Mouse (Mus musculus) fibroblast of lung, adult 2 months (primary cell): ENCODE measurements around the gene Tjp3.

Experiments
- DNase-seq: peaks from one replicate; pipeline ENCODE4 v3.0.0-alpha.2; 2011; ENCODE audit warnings: low read depth

The Tjp3 gene

DNA sequence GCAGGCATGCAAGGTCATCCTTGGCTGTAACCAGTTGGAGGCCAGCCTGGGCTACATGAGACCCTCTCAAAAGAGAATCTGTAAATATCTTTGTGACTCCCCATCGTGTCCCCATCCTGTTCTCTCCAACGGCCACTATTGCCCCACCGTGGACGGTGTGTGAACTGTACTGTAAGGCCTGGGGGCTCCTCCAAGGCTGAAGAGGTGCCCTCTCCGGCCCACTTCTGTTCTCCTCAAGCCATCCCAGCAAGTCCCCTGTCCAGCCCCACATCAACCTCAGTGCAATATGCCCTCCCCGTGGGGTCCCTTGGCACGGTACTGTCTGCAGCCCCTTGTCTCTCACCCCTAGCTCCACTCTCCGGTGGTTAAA is 27.9 kb upstream of the Tjp3 start:
- DNase-seq: no peak

DNA sequence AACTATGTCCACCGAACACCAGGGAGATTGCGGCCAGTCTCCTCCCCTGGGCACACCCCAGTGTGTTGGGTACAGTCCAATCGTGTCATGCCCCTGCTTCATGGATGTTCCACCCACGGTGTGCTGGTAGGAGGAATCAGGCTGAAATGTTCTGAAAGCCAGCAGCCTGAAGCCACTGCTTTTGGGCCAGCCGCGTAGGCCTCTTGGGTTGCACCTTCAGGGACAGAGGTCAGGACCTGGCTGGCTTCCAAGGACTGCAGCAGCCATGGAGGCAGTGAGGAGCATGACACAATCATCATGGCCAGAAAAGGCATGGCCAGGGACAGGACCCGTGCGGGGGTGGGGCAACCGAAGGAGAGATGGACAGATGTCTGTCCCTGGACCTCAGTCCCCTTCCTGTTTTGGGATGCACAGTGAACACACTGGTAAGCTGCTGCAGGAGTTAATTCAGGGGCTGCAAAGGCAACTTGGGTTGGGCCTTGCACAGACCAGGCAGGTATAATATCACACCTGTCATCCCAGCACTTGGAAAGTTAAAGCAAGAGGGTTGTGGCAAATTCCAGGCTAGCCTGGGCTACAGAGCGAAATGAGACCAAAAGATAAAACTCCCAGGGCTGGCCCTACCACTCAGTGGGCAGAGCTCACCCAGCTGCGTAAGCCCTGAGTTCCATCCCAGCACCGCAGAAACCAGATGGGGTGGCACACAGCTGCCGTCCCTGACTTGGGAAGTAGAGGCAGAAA is 27.4 kb upstream of the Tjp3 start:
- no peak for DNase-seq

DNA sequence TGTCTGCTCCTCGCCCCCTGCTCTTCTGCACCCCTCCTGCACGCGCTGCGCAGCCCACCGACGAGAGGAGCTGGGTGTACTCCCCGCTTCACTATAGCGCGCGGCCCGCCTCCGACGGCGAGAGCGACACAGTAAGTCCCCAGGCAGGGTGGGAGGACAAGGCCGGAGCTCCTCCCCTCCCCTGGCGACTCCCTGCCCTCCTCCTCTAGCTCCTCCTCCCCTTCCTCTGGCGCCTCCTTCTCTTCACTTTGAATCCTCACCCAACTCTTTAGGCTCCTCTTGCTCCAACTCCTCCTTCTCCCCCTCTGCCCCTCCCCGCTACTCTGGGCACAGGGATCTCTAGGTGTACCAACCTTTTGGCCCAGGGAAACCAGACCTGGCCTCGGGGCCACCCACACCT is 25.9 kb upstream of the Tjp3 start:
- no peak for DNase-seq

DNA sequence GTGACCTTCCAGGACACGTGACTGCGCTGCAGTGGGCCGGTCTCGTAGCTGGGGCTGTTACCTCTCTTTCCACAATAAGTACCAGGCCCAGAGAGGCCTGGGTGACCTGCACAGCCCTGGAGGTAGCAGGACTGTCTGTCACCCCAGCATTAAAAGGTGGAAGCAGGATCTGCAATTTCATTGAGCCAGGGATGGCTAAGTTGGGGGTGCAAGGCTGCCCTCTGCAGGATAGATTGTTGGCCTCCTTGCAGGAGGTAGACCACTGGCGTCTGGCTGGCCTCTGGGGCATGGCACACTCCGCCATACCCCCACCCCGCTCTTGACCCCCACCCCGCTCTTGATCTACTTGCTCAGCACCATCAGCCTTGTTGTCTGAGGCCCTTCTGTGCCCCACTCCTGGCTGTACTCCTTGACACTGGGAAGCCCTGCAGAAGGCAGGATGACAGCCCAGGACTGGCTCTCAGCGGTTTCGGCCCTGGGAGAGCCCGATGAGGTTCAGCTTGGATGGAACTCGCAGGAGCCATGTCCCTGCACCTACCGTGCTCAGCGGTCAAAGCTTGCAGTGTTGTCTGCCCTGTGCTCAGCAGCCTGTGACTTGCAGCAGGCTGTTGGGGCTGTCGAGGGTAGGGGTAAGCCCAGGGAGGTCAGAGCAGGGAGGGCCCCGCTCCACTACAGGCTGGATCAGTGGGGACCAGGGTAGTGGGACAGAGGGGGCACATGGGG is 25.1 kb upstream of the Tjp3 start:
- DNase-seq: no peak

DNA sequence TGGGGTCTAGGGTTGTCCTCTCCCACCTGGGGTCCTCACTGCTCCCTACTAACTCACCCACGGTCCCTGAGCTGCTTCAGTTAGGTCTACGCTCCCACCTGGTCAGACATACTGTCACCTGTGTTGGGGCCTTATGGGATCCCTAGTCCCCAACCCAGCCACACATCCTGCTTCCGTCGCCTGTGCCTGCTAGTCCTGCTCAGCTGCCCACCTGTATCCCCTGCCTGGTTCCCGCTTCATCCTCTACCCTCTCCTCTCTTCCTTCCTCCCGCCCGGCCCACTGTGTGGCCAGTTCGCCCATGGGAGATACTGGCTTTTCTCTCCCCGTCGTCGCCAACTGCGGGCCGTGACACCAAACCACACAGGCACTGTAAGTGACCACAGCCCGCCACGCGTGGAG is 24.2 kb upstream of the Tjp3 start:
- DNase-seq: no peak

DNA sequence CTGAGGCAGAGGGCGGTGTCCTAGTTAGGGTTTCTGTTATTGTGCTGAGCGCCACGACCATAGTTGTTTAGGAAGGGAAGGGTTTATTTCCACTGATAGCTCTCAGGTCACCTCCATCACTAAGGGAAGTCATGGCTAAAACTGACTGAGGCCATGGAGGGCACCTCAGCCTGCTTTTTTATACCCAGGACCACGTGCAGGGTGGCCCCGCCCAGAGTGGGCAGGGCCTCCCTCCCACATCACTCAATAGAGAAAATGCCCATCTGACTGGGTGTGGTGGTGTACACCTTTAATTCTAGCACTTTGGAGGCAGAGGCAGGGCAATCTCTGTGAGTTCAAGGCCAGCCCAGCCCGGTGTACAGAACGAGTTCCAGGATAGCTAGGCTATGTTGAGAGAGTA is 22.8 kb upstream of the Tjp3 start:
- DNase-seq: no peak

DNA sequence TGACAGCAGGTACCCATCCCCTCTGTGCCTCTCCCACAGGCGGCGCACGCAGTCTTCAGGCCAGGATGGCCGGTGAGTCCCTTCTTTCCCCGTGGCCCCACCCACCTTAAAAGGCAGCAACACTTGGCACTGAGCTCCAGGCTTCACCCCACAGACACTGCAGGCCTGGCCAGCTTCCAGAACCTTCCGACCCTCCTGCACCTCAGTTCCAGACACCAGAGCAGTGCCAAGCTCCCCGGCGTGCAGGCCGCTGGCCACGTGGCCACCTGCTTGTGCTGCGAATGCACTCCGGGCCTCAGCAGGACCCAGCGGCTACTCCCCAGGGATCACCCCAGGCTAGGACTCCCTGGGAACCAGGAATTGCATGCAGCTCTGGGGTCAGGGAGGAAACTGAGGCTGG is 22.2 kb upstream of the Tjp3 start:
- no peak for DNase-seq

DNA sequence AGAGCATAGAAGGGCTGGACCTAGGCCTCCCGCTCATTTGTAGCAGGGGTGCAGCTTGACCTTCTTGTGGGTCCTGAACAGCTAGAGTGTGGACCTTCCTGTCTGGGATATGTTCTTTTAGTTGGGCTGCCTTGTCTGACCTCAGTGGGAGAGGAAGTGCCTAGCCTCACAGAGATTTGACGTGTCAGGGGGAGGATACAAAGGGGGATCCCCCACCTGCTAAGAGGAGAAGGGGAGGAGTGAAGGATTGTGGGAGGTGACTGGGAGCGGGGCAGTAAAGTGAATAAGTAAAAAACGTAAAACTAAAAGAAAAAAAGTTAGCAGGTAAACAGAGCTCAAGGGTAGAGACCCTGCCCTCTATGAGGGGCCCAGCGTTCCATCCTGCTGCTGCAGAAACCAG is 18.2 kb upstream of the Tjp3 start:
- no peak for DNase-seq

DNA sequence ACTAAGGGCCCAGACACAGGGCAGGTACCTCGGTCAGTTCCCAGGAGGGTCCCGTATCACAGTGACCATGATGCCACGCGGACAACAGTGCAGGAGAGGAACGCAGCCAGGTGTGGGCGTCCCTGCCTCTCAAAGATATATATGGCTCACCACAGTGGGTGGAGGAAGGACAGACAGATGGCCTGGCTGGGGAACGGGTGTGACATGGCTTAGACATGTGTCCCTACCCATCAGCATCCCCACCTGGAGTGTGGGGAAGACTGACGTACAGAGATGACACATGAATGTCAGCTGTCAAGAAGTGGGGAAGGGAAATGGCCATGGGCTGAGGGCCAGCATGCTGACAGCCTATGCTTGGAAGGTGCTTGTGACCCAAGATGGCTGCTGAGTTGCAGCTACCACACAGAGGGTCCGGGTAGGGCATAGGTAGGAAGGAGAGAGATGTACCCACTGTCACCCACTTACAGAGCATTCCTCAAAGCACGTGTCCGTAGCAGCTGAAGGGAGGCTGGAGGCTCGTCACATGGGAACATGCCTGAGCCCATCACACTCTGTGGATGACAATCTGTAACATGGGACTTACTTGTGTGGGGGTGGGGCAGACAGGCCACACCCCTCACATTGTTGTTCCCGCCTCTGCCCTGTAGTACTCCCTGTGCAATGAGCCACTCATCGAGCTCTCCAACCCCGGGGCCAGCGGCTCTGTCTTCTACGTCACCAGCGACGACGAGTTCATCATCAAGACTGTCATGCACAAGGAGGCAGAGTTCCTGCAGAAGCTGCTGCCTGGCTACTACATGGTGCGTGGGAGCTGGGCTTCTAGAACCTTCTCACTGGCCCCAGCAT is 15.7 kb upstream of the Tjp3 start:
- no peak for DNase-seq

DNA sequence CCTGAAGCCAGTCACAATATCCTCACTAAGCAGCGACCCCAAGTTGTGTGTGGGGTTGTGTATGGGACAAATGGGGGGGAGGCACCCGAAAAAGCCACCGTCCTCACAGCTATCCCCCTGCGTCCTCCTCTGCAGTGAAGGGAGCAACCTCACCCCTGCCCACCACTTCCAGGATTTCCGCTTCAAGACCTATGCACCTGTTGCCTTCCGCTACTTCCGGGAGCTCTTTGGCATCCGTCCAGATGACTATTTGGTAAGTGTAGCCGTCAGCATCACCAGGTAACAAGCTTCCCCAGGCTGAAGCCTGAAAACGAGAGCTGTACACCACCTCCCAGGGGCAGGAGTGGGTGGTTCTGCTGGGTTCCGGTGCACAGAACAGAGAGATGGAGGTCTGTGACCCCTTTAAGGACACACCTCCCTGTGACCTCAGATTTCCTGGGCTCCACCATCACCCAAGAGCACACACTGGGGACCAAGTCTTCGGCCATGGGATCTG is 14.8 kb upstream of the Tjp3 start:
- no peak for DNase-seq

DNA sequence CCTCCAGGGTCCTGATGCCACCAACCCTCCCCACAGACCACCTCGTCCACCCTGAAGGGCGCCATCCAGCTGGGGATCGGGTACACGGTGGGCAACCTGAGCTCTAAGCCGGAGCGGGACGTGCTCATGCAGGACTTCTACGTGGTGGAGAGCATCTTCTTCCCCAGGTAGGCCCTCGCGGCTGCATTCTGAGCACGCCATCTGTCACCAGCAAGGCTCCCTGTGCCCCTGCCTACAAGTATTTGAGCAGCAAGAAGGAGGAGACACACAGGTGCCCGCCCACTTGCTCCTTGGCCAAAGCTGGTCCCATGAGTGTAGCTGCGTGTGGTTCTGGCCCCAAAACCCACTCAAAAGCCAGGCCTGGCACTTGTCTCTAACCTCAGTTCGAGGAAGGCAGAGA is 14.3 kb upstream of the Tjp3 start:
- DNase-seq: no peak

DNA sequence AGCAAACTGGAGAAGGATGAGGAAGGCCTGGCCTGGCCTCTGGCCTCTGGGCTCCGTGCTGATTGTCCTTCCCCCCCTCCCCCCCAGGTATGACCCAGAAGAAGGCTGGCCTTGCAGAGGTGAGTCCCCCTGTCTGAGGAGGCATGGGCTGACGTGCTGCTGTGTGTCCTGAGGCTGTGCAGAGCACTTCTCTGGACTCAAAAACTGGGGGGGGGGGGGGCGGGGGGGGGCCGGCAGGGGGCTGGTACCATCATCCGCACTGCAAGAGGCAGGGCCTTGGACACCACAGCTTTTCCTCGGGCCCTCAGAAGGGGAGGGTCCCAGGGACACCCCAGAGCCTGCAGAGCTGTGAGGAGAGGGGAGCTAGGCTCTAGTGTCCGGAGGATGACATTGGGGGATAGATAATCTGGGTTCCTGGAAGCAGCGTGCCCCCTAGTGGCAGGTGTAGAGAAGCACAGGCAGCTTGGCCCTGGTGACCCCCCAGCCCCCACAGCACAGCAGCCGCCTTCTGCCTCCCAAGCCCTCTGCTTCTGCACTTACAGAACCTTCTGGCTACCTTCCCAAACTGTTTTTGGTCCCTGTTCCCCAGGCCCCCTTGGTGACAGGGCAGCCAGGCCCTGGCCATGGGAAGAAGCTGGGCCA is 13.3 kb upstream of the Tjp3 start:
- no peak for DNase-seq

DNA sequence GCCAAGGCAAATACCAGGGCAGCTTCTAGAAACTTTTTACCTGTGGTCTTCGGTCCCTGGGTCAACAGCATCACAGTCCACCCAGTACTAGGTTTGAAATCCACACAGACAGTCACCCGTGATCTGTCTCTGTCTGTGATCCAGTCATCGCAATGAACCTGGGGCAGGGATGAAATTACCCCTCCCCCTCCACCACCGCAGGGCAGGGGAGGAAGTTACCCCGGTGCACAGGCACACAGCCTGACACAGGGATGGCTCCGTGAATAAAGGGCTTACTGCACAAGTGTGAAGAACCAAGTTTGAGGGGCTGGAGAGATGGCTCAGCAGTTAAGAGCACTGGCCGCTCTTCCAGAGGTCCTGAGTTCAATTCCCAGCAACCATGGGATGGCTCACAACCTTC is 12.4 kb upstream of the Tjp3 start:
- no peak for DNase-seq

DNA sequence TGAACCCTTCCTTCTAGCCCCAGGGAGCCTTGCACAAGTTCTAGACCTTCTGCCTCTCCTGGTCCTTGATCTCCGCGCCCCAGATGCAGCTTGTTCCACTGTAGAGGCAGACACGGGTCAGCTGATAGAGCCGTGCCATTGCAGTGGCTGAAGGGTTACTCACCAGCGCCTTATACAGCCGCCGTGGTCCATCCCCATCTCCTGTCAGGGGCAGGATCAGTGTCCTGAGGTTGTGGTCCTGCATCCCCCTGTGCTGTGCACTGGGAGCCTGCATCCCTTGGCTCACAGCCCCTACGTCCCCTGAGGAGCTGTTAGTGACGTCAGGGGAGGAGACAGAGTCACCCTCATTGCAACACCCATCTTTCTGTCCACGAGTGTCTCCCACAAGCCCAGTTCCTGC is 11.9 kb upstream of the Tjp3 start:
- DNase-seq: no peak

DNA sequence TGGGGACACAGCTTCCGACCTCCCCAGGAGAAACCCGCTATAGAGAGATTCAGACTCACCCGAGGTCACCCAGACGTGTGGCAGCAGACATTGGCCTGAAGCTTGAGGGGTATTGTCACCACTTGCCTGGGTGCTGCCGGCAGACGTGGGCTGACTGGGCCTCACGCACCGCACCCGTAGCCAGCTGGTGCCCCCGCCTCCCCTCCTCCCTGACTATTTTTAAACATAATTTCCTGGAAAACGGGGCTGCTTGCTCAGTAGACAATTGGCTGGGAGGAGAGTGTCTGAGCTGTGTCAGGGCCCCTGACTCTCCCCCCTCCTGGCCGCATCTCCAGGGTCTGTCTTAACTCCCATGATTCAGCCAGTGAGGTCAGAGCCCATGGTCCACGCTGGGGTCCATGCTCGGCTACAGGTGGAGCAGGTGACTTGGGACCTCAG is 11.4 kb upstream of the Tjp3 start:
- no peak for DNase-seq

DNA sequence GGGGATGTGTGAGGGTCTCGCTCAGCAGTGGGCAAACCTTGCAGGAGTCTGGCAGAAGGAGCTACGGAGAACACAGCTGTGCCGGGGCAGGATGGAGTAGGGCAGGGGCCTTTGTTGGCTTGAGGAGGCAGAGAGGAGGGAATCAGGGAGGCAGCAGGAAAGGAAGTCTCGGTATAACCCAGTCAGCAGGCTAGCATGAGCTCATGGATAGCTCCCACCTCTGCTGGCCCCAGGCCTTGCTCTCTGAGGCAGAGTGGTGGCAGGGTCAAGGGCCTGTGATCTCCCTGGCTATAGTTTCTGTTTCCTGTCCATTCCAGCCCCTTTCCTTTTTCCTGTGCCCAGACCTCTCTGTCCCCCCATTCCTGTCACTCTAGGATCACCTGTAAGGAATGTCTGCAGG is 10.9 kb upstream of the Tjp3 start:
- DNase-seq: no peak

DNA sequence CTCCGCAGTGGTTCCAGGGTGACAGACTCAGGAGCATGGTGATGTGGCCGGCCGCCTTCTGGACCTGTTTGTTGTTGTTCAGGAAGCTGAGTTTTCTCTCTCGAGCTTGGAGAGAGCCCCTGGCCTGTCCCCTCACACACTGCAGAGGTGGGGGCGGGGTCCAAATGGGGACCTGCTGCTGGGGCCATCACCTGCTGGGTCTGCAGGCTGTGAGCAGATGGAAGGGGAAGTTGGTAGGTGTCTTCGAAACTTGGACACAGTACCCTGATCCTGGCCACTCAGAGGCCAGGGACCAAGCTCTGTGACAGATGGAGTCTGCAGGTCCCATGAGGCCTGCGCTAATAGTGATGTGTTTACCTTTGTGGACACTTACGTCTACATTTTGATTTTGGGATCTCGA is 9.9 kb upstream of the Tjp3 start:
- DNase-seq: no peak

DNA sequence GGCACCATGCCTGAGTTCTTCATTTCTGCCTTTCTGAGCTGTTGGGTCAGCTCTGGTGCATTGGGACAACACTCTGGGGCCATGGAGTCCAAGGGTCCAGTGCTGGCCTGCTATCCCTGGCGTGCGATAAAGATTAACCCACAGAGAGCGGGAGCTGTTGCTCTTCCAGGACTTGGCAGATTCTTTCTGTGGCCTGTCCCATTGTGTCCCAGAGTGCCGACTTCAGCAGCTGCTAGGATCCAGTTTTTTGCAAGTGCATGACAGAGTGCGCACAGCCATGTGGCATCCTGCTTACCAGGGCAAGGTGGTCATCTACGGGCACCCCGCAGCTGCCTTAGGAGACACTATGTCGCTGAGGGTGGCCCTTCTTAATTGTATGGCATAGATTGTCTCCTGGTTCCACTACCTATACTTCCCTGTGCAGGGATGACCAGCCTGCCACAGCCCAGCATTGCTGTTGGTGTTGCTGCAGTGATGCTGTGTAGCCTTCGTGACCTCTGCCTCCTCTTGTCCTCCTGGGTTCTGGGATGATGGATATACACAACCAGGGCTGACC is 9.0 kb upstream of the Tjp3 start:
- DNase-seq: no peak

DNA sequence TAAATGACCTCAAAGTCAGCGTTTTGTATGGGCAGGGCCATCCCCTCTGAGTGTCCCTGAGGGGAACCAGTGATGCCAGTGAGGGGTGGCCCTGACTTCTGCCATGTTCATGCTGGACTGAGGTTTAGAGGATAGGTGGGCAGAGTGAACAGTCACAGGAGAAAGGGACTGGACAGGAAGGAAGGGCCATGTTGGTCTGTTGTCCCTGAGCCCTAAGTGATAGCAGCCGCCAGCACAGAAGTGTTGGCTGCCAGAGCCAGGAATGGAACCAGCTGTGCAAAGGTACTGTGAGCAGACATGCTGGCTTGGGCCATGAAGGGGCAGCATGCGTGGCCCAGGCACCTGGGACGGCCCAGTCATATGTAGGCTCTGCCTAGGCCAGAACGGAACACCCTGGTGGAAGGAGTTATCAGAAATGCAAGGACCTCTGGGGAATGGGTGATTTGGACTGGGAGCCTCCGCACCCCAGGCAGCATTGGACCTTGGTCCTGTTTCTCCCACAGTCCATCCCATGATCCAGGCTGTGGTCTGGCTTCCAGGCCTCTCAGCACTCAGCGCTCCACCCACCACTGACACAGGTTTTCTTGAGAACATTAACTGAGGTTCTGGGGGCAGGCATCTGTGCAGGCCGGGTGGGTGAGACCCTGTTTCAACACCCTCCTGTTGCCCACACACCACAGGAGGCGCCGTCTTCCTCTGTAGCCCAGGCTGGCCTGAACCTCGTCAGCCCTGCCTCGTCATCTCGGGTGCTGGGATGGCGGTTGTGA is 8.4 kb upstream of the Tjp3 start:
- no peak for DNase-seq

DNA sequence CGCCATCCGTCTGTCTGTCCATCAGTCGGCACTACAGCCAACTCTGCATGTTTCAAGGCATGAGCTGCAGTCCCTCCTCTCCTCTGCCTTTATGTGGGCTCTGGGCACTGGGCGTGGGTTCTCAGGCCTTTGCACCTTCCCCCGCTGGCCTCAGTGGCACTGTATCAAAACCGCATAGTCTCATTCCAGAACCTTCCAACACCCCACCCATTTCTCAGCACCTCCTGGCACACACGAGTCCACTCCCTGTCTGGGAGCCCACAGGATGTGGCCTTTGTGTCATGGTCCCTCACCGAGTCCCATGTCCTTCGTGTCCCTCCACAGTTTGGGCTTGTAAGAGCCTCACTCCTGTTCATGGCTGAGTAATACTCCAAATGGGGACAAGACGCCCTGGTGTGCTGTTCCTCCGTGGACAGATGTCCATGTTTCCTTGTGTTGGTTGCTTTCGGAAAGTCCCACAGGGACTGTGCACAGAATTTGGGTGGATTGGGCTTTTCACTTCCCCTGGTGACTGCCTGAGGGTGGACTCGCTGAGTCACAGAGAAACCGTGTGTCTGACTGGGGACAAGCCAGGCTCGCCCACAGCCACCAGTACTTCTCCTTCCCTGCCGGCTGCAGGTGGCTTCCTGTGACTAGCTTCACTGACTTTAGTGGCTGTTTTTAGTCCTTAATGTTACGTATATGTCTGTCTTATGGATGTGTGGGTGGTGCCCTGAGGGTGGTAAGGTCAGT is 7.2 kb upstream of the Tjp3 start:
- no peak for DNase-seq

DNA sequence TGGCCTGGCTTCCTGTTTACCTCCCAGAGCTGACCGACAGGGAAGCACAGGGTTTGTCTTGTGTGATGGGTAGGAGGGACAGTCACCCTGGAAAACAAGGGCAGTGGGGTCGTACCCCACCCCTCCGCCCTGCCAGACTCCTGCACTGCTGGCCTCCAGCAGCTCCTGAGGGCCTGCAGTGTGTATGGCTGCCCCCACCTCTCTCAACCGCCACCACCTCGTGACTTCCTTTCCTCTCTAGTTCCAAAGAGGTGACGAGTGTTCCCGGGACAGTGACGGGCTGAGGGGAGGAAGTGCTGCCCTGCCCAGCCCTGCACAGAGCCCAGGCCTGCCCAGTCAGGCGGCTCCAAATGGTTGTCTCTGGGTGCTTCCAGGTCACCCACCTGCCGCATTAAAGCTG is 6.5 kb upstream of the Tjp3 start:
- no peak for DNase-seq
